Mouse (Mus musculus): ENCODE results near the gene Tmem63b.

Tmem63b gene

GRCm38 (mm10) chr17:45703187-45703586, 16.5 kb upstream of the Tmem63b start:
- DNase-seq (ENCODE audit: low spot score), result no peak

GRCm38 (mm10) chr17:45702254-45702653, 15.5 kb upstream of the Tmem63b start:
- DNase-seq (ENCODE audit: low spot score), result no peak

DNA sequence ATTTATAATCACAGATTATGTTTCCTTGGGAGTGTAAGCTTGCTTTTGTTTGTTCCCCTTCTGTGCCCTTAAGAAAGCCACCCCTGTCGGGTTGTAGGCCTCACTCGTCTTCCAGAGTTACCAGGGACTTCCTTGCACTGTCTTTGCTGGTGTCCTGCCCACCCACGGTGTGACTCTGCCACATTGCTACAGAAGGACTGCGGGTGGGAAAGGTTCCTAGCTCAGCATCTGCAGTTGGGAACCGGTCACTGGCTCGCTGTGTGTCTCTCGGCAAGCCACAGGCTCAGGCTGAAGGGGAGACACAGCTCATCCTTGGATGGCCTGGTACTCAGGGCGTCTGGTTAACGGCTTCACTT, 14.5 kb upstream of the Tmem63b start:
- no peak for DNase-seq (ENCODE audit: low spot score)

- DNase-seq (ENCODE audit: low spot score), result no peak
These were observed 14.0 kb upstream of the Tmem63b start for GRCm38 (mm10) chr17:45700496-45701235.

GRCm38 (mm10) chr17:45699039-45699740, 12.5 kb upstream of the Tmem63b start:
- DNase-seq (ENCODE audit: low spot score), result no peak

GRCm38 (mm10) chr17:45698368-45698767, 11.7 kb upstream of the Tmem63b start:
- no peak for DNase-seq (ENCODE audit: low spot score)

DNA sequence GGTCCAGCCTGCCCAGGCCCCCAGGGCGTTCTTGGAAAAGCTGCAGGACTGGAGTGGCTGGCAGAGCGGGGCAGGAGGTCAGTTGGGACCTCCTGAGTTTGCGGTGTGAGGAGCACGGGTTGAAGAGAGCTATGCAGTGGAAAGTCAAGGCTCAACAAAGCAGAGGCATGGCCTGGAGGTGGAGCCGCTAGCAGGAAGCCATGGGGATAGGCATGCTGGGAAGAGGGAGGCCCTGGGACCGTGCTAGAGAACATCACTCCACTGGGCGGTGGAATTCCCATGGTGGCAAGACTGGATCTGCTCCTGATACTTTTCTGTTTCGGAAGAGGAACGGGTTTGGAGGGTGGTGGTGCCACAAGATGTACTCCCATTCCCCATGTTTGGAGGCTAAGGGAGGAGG, 10.3 kb upstream of the Tmem63b start:
- no peak for DNase-seq (ENCODE audit: low spot score)

- no peak for DNase-seq (ENCODE audit: low spot score)
These were observed 8.8 kb upstream of the Tmem63b start for GRCm38 (mm10) chr17:45695227-45696120.

DNA sequence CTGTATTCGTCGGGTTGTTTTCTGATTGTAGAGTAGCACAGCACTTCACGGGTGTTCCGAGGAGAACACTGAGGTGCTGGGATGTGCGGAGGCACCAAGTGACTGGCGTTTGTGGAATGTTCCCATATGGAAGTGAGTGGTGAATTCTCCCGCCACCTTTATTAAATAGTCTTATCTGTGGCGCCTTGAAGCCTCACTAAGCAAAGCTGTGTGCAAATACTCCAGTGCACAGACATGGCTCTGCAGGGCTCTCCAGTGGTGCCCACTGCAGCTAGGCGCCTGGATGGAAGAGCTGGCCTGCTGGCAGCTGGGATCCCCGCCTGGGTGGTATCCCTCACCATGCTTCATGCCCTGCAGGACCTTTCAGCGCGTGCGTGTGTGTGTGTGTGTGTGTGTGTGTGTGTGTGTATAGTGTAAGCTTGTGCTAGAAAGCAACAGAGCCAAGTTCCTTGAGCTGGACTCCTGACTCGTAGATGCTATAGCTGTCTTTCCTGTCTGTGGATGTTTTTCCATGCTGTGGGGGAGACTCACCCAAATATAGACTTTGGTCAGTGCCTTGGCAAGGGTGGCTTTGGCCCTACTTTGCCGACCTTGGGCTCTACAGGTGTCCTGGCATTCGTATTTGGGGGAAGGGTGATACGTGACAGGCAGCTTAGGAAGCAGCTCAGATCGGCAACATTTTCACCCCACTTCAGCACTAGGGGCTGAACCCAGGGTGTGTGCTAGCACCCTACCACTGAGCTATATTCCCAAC, 7.3 kb upstream of the Tmem63b start:
- no peak for DNase-seq (ENCODE audit: low spot score)

GRCm38 (mm10) chr17:45692159-45692558, 5.5 kb upstream of the Tmem63b start:
- no peak for DNase-seq (ENCODE audit: low spot score)

DNA sequence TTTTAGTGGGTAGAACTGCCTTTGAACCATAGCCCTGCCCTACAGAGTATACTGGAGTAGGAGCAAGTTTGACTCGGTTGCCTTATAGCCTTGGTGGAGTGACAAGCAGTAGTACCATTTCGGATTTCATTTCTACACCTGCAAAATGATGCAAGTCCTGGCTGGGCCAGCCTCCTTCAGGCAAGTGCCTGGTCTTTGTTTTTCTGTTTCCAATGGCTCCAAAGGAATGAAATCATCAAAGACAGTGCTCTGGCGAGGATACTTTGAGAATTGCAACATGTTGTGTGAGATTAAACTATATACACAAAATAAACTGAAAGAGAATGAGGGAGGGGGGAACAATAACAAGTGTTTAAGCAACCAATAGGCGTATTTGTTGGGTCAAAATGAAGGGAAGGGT, 3.3 kb upstream of the Tmem63b start:
- no peak for DNase-seq (ENCODE audit: low spot score)

DNA sequence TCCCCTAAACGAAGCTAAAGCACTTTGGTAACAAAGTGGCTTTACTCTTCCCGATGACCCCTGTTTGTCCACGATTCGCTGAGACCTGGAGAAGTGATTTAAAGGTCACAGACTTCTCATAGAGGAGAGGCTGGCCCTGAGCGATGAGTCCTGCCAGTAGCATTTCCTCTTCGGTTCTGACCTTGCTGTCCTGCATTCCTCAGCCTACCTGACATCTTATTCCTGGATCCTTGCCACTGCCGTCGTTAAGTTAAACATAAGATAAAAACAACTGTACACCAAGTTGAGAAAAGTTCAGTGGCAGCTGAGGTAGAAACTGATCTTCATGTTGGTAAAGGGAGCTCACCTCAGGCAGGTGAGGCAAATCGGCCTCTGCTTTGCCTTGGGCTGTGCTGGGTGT, 2.4 kb upstream of the Tmem63b start:
- no peak for DNase-seq (ENCODE audit: low spot score)

DNA sequence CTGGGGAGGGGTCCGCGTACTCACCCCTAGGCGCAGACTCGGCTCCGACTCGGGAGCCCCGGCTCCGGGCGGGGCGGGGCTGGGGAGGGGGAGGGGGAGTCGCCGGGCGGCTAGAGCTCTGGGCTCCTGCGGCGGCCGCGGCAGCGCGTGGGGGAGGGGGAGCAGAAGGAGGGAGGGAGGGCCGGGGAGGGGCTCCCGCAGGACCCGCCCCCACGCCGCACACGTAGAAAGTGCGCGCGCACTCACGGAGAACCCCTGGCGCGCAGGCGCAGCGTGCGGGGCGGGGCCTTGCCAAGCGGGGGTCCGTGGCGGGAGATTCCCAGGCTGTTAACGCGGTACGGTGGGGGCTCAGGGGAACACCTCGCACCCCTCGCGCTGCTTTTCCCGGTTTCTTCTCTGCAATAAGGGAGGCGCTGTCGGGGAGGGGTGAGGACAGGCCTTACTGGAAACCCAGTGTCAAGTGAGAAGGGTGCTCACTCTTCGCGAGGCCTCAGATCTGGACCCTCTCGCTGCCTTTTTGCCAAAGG, 549 bp downstream of the Tmem63b start, which contains the start of gene Mrpl14:
Gene Mrpl14 (plus strand): TSS at position 230 of the 527 bp plus-strand sequence.
- peak; percentile 89 for DNase-seq (ENCODE audit: low spot score)

DNA sequence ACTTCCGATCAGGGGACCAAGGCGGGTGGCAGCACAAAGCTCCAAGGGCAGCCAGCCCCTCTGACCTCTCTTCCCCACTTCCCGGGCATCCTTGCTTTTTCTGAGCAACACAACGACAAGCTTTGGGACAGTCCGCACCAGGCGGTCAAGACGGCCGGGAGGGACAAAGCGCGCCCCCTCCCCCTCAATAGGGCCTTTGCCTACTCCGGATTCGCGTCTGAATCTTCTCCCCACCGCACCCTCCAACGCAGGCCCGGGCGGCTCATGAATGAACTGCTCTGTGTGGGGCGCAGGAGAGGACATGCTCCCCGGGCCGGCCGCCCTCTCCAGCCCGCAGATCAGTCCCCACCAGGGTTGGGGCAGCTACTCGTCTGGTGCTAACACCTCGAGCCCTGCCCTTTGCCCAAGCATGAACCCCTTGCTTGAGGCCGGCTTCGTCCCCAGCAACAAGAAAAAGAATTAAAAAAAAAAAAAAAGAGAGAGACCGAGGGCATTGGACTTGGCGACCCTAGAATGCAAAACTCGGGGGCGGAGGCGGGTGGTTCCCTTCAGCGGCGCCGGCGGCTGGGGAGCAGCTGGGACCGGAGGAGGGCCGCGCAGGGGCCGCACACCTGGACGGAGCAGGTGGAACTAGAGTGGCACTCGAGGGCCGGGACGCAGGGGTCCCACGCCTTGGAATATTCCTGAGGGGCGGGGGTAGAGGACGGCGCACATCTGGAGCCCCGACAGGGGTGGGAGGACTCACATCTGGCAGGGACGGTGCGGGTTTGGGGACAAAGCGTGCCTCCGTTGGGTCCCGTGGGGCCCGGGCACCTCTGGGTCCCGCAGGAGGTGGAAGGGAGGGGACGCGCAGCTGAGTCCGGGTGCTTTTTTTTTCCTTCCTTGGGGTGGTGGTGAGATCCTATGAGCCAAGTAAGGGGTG, 1.3 kb downstream of the Tmem63b start:
- peak; percentile 40 for DNase-seq (ENCODE audit: low spot score)

DNA sequence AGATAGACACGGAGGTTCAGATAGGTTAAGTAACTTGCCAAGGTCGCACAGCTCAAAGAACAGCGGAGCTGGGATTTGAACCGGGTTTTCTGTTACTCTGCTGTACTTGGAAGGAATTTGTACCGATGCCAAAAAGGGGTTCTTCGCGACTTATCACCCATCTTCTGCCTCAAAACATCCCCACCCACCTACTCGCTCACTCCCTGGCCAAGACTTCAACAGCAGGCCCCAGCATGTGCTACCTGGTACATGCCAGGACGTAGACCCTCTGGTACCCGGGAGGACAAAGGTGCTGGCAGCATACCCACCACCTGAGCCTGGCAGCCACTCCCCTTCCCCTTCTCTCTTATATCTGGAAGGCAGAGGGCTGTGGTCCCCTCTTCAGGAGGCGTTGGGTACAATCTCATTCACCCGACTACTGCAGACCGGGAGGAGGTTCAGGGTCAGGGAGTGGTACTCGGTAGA, 2.0 kb downstream of the Tmem63b start:
- DNase-seq (ENCODE audit: low spot score), result no peak

GRCm38 (mm10) chr17:45682843-45683242, 3.9 kb downstream of the Tmem63b start:
- no peak for DNase-seq (ENCODE audit: low spot score)

DNA sequence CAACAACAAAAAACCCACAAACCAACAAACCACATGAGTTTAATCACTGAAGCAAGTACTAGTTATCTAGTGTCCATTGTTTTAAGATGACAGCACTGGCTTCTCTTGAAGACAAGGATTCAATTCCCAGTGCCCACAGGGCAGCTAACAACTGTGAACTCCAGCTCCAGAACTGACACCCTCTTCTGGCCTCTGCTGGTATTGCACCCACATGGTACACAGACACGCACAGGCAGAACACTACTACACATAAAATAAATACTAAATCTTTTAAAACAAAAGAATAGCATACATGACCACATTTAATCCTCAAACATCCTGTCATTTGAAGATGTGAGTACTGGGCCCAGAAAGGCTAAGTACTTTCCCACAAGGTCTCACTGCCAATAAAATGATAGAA, 5.1 kb downstream of the Tmem63b start:
- no peak for DNase-seq (ENCODE audit: low spot score)

DNA sequence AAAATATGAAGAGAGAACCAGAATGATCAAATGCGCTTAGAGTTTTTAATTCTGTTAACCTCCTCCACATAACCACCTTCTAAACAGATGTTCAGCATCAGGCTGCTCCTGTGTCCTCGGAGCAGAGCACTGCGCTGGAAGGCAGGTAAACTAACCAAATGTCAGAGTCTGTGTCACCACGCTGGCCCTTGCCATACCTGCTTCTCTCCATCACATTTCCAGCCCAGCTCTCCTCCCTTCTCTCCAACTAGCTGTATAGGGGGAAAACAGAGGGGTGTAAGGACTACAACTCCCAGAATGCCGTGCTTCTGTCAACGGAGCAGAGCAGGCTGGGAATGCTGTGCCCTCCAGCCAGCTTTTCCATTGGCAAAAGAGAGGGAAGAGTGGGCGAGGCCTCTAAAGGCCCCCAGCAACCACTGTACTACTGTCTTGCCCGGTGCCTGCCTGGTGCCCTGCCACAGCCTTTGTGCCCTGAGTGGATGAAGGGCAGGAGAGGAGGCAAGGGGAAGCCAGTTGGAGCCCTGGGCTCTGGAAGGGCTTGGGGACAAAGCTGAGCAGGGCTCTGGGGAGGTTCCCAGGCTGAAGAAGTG, 6.2 kb downstream of the Tmem63b start:
- no peak for DNase-seq (ENCODE audit: low spot score)

DNA sequence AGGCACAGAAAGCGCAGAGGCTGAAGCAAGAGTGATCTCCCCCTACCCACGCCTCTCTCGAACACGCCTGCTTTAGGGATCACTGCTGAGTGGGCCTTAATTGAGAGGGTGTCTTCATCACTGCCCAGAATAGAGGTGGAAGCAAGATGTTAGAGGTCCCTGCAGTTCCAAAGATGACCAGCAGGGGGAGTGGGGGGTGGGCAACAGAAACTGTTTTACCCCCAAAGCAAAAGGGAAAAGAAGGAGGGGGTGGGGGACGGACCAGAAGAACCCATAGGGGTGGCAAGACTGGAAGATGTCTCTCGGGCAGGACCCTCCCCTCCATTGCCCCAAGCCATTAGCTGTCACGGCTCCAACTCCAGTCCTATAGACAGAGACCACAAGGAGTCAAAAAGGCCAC, 8.6 kb downstream of the Tmem63b start:
- peak; percentile 46 for DNase-seq (ENCODE audit: low spot score)

DNA sequence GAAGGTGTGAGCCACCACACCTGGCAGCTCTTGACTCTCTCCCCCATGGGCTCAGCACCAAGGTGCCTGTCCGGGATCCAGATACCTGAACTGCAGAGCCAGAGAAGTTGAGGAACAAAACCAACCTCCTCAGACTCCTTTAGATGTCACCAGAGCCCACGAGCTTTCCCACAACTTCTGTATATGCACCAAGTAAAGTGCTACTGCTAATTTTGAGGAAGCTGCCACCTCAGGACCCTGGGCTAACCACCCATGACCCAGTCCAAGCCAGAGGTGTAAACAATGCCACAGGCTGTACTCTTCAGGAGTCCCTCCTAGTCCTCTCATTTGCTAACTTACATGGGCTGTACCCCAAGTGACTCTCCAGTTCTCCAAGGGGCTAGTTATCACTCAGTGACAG, 14.1 kb downstream of the Tmem63b start:
- DNase-seq (ENCODE audit: low spot score), result no peak

Data from testis, postnatal 14 days (tissue).